Mouse (Mus musculus): Measurements from ENCODE around the gene Fhl2. TPM values are rescaled to one million over a fixed set of nuclear protein-coding genes. Genes with fewer than 3 reads are reported as not detected.

The Fhl2 gene
- polyA plus RNA-seq, 1 experiment from 2014 or later, result 126 TPM

DNA sequence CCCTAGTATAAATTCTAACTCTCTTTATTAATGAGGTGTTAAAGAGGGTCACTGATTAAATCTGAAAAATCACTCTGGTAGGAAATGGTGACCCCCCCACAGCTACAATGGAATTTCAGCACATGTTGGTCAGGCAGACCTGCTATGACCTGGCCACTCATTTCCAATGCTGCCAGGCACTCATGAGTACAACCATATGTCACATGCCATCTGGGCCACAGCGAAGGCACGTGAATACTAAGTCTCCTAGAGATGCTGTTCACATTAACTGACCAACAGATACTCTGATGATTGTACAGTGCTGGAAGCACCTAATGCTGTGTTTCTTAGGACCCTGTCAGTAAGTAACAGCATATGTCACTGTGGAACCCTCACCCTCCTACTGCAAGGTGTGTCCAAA, 122.0 kb downstream of the Fhl2 start:
- TF ChIP-seq EP300 (optimal IDR thresholded peaks at IDR 0.05), result no peak
- no peak for TF ChIP-seq CTCF (IDR thresholded peaks at IDR 0.05; ENCODE audit: low read depth)
- no peak overlapping the region for H3K9ac ChIP-seq (ENCODE audit: low read length)
- H3K4me1 ChIP-seq (replicated peaks; ENCODE audit: control insufficient read depth, insufficient read depth), result no peaks in the 10 kb centered on the region
- WGBS, result 98% methylated on average over 2 of the region's 2 CpGs
- no peaks in the 10 kb centered on the region for H3K27me3 ChIP-seq (ENCODE audit: control insufficient read depth, insufficient read depth, low read length)
- H3K4me3 ChIP-seq (ENCODE audit: low read depth, low read length), result no peak overlapping the region
- ATAC-seq (ENCODE audit: low FRiP score, low TSS enrichment) (no peak), DNase-seq (ENCODE audit: low spot score) (no peak)
- H3K36me3 ChIP-seq (ENCODE audit: control insufficient read depth, insufficient read depth, low read length), result peaks cover 3% of the 10 kb centered on the region; the same call in 1 of the 2 replicates
- H3K4me2 ChIP-seq (replicated peaks; ENCODE audit: low read depth), result no peak overlapping the region
- H3K27ac ChIP-seq (replicated peaks), result no peak overlapping the region
- no peaks in the 10 kb centered on the region for H3K9me3 ChIP-seq (ENCODE audit: control insufficient read depth, low read length)

Other genes starting within 250 kb of the Fhl2 start
- gene Gpr45, start 244.1 kb downstream of the Fhl2 start, polyA plus RNA-seq (2015; fragmentation: Nextera tagmentation; extraction: Ambion mirVana), result 6.3 and 6.7 TPM in 2 replicates
- gene Tgfbrap1, start 98.3 kb downstream of the Fhl2 start, polyA plus RNA-seq (2015; fragmentation: Nextera tagmentation; extraction: Ambion mirVana), result 4.6 and 5.7 TPM in 2 replicates
- 10.7 and 11.2 TPM in 2 replicates for gene AI597479, start 98.3 kb downstream of the Fhl2 start, polyA plus RNA-seq (2015; fragmentation: Nextera tagmentation; extraction: Ambion mirVana)
- 41.4 and 41.7 TPM in 2 replicates for gene Nck2, start 247.6 kb upstream of the Fhl2 start, polyA plus RNA-seq (2015; fragmentation: Nextera tagmentation; extraction: Ambion mirVana)